Mouse (Mus musculus): ENCODE results near the gene Cdkl5.

The Cdkl5 gene

DNA sequence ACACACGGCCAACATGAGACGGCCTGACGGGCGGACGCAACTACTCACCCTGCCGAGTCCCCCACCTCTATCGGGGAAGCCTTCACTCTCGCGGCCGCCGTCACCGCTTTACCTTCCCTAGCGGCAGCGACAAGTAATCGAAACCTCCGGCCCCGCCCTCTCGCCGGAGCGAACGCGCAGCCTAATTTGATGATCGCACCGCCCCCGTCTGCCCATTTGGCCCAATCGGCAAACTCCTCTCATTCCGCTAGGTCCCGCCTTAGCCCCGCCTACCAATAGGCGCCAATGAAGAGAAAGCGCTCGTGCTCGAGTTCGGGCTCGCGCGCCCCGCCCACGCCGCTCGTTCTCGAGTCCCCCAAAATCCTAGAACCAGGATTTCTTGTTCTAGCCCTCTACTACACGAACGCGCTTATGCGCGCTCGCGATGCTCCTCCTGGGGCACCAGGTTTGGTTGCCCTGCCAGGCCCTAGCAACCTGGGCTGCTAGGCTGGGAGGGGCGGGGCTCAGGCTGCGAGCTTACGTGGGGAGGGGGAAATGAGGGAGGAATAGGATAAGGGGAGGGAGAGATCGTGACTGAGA is at the start of gene Cdkl5:
Gene Cdkl5, minus strand, starts transcription at position 162 of the 579 bp plus-strand sequence.
- in situ Hi-C loops (cut with MboI, MseI), result loop anchor here (5.0 to 10.0 kb wide), 3 partner anchors 227 to 1202 kb away; partner anchors contain the start of gene Rs1 (in 1 of the 2)

DNA sequence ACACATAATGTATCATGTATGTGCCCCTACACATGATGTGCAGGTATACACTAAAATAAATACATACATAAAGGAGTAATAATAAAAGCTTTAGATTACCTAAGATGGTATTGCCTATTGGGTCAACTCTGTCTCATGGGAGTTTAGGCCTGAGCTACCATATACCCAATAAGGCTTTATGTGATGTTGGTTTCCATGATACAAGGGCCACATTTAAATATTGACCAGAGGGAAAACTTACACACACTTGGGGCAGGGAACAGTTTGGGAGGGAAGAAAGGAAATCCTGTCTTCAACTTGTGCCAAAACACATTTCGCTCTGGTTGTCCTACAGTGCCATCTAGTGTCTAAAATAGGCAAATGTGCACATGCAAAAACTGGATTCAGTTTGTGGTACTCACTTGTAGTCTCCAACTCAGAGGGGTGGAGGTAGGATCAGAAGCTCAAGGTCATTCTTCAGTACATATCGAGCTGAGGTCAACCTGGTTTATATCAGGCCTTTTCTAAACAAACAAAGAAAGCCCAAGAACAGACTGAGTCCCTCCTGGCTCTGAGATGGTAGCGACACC is 38.8 kb upstream of the Cdkl5 start:
- in situ Hi-C loops (cut with MboI, MseI), result loop anchor here (5.0 to 10.0 kb wide), 3 partner anchors 101 to 879 kb away; no protein-coding TSS in a partner anchor

DNA sequence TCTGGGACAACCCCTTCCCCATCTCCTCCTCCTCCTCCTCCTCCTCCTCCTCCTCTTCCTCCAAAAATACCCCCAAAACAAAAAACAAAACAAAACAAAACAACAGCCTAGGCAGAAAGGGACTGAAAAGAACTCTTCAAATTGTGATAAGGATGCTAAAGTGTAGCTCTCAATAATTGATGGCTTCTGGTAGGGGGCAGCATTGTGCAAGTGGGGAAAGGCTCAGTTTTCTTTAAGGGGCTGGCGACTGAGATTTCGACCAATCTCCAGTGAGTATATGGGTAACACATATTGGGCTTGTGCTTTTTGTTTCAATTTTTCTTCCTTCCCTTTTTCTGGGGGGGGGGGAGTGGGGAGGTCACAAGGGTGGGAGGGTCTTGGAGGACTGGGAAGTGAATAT is 37.9 kb upstream of the Cdkl5 start:
- in situ Hi-C loops (cut with MboI, MseI), result loop anchor here (5.0 to 10.0 kb wide), 3 partner anchors 100 to 878 kb away; no protein-coding TSS in a partner anchor

DNA sequence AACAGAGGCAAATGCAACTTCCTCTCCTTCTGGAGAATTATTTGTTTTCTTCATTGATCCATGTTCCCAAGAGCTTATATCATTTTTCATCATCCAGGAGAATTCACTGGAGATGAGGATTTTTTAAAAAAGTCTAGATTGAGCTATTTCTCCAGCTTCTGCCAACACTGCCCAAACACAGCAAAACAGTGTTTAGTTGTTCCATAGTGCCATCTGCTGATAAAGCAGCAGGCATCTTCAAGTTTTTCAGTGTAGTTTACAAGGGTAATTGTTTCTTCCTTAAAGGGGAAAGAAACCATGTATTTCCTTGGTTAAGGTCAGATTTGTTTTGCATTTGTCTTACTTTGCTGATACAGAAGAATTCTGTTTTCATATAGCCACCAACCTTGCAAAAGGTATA is 35.7 kb upstream of the Cdkl5 start:
- in situ Hi-C loops (cut with MboI, MseI), result loop anchor here (5.0 to 10.0 kb wide), 3 partner anchors 98 to 875 kb away; no protein-coding TSS in a partner anchor

DNA sequence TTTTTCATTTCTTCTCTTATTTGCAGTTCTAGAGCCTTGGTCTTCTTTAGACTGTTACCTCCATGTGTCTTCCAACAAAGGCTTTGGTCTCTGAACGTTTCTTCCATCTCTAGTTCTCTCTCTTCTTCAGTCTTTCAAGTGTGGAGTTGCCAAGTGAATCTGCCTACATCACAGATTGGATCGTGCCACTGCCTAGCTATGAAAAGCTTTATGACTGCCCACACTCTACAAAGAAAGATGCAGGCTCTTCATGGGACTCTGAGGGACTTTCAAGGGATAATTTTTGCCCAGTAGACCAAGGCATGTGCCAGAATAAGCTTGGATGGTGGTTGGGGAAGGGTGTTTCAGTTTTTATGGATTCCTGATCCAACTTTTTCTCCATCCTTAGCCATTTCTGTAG is 30.0 kb upstream of the Cdkl5 start:
- in situ Hi-C loops (cut with MboI, MseI), result loop anchor here in 1 of 2 experiments (5.0 kb wide), 1 partner anchor 847 kb away; no protein-coding TSS in a partner anchor

DNA sequence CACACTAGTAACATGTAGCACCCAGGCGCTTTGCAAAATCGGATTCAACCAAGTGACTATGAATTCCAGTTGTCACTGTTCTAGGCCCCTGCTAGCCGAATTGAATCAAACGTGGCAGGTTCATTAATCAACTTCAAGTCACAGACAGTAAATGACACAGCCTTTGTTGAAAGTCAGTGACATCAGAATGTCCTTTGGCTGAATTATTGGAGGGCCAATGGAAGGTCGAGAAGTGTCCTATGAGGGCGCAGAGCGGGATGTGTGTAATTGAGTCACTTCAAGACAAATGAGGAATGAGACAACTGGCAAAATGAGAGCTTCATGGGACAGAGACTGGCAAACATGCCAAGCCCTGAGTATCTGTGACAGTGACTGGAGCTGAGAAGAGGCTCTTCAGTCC is 27.0 kb upstream of the Cdkl5 start:
- in situ Hi-C loops (cut with MboI, MseI), result loop anchor here in 1 of 2 experiments (5.0 kb wide), 1 partner anchor 844 kb away; no protein-coding TSS in a partner anchor

DNA sequence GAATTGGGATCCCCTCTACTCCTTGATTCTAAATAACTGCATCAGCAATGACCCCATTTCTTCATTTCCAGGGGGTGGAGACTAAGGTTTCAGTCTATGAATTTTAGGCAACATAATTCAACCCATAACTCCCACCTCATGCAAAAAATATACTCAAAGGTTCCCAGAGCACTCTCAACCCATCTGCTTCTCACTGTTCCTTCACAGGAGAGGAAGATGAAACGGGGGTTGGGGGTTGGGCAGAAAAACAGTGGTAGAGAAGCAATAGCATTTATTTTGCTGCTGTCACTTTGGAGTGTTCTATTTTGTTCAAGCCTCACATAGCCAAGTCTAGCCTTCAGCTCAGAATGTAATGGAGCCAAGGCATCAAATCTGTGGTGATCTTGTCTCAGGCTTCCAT is 23.7 kb upstream of the Cdkl5 start:
- in situ Hi-C loops (cut with MboI, MseI), result no loop called here

DNA sequence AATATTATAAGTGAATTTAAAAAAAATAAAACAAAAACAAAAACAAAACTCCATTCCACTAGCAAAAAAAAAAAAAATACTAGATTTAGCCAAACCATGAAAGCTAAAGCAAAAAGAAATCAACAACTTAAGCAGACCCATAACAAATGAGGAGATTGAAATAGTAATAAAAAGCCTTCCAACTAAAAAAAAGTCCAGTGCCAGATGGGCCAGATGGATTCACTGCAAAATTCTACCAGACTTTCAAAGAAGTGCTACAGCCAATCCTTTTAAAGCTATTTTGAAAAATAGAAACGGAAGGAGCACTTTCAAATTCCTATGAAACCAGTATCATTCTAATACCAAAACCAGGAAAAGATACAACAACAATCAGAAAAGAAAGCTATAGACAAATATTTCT is 11.8 kb upstream of the Cdkl5 start:
- in situ Hi-C loops (cut with MboI, MseI), result no loop called here

DNA sequence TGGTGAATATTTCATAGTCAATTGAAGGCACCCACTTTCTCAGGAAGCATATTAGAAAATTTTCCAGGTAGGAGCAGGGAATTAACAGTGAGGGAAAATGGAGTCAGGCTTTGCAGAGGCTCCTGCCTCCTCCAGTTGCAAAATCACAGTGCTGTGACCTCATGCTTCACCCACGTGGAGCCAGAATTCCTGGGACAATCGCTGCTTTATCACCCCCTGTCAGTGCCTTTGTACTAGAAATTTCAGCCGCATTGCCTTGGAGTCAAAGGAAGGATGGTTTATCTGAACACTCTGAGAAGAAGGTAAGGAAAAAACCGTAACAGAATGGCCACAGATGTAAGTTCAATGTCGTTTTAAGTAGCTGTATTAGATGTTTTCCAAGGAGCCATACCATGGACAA is 1.5 kb upstream of the Cdkl5 start:
- in situ Hi-C loops (cut with MboI, MseI), result loop anchor here (5.0 to 10.0 kb wide), 2 partner anchors 229 to 501 kb away; partner anchors contain the start of gene Rs1 (in 1 of the 2)

DNA sequence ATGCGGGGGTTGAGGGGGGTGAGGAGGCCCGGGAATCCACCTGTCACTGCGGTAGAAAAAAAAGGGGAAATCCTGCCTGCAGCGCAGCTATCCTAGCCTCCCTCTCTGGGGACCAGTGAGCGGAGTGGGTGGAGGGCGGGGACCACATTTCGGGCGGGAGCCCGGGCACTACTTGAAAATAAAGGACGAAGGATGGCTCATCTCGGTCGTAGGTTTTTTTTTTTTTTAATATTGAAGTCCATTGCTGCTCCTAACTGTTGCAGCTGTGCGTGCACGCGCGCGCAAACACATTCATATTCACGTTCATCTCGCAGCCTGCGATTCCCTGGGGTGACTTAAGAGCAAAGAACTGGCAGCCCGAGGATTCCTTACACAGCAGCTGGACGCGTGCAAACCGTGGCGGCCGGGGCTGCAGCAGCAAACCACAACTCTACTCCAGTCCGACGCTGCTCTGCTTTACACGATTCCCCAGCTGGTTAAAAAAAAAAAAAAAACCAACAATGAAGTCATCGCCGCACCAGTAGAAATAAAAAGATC is 695 bp upstream of the Cdkl5 start:
- in situ Hi-C loops (cut with MboI, MseI), result loop anchor here (5.0 to 10.0 kb wide), 2 partner anchors 228 to 500 kb away; partner anchors contain the start of gene Rs1 (in 1 of the 2)

DNA sequence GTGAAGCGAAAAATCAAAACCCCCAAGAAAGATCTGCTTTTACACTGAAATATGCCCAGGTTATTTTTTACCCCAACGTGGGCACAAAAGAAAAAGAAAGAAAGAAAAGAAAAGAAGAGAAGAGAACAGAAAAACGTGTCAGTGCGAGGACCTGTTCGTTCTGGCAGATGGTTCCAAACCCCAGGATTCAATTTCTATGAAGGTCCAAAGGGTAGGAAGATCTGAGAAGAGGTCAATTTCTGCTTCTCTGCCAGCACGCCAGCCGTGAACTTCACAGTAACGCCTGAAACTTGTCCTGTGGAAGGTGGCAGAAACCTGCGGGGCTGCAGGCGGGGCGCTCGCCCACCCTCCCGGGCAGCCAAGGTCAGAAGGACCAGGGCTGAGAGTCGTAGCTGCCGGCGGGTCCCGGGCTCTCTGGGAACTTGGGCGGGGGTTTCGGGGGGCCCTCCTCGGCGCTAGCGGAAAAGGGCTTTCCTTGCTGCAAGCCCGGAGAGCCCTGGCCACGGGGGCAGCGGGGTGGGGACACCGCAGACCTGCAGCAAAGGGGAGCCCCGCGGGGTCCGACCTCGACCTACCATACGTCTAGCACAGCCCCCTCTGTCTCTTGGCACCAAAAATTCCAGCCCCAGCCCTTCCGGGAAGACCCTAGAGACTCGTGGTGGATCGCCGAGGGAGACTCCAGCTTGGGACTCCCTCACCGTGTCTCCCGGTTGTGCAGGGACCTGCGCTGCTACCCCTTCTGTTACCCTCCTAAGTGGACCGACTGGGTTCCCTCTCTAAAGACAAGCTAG is 560 bp downstream of the Cdkl5 start:
- in situ Hi-C loops (cut with MboI, MseI), result loop anchor here (5.0 to 10.0 kb wide), 2 partner anchors 499 to 1202 kb away; no protein-coding TSS in a partner anchor

DNA sequence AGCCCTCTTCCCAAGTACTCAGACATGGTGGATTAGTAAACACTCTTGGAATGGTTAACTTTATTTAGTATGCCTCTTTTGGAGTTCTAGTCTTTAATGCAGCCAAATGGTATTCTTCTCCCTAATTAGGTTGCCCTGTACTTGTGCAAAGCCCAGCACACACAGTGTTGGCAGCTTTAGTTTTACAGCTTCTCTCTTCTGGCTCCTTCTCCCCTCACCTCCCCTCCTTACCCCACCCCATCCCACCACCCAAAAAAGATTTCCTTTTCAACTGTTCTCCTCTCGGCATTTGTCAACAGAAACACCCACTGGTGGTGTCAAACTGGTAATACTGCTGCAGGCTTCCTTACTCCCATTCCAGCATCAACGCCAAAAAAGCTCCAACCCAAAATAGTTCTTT is 1.8 kb downstream of the Cdkl5 start:
- in situ Hi-C loops (cut with MboI, MseI), result loop anchor here (5.0 to 10.0 kb wide), 2 partner anchors 498 to 1200 kb away; no protein-coding TSS in a partner anchor

DNA sequence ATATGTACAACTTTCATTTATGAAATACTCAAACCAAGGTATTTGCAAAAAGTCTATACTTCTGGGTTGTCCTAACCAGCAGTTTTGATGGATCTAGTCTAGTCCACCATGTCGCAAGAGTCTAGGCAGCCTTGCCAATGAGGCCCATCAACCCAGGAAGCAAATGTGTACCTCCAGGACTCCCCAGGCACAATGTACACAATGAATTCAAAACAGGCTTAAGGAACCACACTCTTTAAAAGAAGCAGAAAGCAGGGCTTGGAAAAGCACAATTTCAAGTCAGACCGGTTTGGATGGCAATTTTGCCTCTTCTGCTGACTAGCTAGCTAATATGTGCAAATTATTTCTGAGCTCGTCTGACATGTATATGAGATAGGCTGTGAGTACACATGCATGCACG is 4.2 kb downstream of the Cdkl5 start:
- in situ Hi-C loops (cut with MboI, MseI), result loop anchor here (5.0 to 10.0 kb wide), 2 partner anchors 495 to 1198 kb away; no protein-coding TSS in a partner anchor

DNA sequence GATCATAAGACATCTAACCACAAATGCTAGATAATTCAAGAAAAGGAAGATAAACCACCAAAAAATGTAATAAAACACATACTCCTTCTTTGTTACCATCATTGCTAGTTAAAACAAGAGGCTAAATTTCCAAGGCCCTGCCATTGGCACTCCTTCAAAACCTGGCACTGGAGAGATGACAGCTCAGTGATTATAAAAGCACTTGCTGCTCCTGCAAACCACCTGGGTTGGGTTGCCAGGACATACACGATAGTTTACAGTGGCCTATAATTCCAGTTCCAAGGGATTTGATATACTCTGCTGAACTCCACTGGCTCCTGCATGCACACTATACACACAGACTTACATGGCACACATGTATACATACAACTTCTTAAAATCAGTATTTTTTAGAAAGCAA is 16.6 kb downstream of the Cdkl5 start:
- in situ Hi-C loops (cut with MboI, MseI), result no loop called here

DNA sequence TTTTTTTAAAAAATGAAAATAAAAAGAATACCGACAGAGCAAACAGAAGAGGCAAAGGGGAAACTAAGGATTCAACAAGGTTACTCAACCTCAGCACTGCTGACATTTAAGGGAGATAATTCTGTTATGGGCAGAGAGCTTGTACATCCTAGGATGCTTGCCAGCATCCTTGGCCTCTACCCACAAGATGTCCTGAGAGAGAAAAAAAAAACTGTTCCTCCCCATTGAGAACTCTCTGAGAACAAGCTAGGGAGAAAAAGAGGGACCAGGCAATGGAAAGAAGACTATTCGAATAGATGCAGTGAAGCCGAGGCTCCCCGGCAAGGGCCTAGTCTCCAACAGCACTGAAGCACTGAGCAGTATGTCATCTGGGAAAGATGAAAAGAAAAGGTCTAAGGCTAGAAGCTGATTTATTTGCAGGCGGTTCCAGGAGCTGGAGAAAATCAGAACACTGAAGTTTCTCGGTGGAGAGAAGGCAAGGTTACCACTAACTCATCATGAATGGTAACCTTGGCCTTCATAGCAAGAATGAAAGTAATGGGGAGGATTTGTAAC is 22.4 kb downstream of the Cdkl5 start:
- in situ Hi-C loops (cut with MboI, MseI), result no loop called here

DNA sequence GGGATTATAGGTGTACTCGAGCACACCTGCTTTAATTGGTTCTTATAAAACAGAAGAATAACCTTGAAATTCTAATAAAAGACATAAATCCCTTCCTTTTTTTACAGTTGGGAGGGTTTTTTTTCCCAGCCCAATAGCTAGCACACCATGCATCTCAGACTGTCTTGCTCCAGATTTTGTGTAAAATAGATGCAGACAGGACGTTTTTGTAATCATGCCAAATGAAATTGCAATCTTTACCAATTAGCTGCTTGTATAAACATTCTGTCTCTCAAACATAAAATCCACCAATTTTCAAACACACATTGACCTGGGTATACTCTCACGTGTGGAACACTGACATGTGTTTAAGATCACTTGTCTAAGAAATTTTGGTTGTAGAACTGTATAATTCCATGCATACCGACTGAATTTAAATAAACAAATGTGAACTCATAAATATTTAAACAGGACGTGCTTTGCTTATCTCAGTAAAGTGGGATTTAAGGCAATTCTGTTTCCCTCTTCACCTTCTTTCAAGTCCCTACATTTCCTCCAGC is 35.8 kb downstream of the Cdkl5 start:
- in situ Hi-C loops (cut with MboI, MseI), result no loop called here

DNA sequence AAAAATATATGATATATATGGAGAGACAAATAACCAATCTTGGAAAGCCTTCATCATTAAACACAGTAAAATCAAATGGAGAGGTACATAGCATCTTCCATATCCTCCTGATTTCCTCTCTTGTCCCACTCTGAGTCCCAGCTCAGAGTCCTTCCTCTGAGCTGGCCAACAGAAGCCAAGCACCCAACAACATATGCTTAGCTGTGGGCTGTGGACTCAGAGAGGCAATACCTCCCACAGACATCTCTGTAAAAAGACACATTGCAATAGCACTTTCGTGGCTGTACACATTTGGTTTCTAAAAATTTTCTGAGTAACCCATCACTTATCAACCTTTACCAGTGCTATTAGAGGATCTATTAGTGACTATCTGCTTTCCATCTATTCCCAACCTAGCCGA is 44.9 kb downstream of the Cdkl5 start:
- in situ Hi-C loops (cut with MboI, MseI), result no loop called here

DNA sequence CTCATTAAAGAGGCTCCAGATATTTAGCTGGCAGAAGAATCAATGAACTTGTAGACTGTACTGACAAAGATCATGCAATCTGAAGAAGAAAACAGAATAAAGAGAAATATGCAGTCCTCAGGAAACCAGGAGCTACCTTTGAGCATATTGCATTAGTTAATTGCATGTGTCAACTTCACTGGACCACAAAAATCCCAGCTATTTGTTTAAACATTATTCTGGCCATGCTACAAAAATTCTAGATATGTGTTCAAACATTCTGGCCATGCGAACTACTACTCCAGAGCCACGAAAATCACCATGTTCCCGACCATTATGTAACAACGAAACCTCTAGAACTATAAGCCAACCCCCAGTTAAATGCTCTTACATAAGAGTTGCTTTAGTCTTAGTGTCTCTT is 49.8 kb downstream of the Cdkl5 start:
- in situ Hi-C loops (cut with MboI, MseI), result no loop called here

DNA sequence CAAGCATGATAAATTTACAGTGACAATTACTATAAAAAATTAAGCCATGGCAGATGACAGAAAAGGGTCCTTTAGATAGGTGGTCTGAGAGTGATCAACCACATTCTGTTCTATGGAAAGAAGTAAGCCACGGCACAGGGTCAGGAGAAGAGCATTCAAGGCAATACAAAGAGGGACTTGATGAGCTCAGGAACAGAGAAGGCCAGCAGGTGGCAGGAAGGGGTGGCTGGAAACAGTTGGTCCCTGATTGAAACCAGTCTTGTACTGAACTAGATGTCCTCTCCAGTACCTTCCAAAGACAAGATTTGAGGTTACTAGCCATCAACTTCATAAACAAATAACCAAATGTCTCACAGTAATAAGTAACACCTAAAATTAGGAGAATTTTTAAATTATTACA is 59.0 kb downstream of the Cdkl5 start:
- in situ Hi-C loops (cut with MboI, MseI), result no loop called here

DNA sequence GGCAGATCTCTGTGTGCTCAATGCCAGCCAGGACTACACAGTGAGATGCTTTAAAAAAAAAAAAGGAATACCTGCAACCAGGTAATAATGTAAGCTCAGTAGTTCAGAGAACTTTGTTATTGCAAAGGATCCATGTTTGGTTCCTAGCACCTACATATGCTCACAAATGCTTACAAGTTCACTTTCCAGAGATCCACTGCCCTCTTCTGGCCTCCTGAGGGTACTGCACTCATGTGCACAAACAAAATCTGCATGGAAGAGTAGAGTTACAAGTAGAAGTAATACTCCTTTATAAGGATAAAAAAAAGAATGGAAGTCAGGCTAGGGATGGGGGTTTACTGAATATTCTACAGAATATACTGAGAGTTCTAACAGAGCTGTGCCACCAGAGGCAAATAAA is 63.8 kb downstream of the Cdkl5 start:
- in situ Hi-C loops (cut with MboI, MseI), result loop anchor here in 1 of 2 experiments (5.0 kb wide), 1 partner anchor 102 kb away; no protein-coding TSS in a partner anchor

DNA sequence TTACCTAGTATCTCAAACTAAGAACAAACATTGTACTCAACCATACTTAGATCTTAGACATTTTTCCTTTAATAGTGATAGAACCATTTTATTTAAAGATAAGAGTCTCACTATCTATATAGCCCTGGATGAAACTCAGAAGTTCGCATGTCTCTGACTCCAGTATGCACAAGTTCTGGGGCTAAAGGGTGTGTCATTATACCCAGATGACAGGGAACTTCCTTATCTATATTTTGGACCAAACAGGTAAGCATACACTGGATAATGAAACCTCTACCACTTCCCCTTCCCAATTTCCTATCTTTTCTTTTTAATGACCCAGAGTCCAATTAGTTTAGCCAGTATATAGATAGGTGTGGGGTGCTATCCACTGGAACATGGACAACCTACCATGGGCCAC is 65.6 kb downstream of the Cdkl5 start:
- in situ Hi-C loops (cut with MboI, MseI), result no loop called here
